Mouse (Mus musculus): ENCODE results near the gene Enoph1. TPM values are rescaled to one million over a fixed set of nuclear protein-coding genes. Genes with fewer than 3 reads are reported as not detected.

Gene Enoph1
- polyA plus RNA-seq, 1 experiment from 2014 or later: 27.9 TPM

DNA sequence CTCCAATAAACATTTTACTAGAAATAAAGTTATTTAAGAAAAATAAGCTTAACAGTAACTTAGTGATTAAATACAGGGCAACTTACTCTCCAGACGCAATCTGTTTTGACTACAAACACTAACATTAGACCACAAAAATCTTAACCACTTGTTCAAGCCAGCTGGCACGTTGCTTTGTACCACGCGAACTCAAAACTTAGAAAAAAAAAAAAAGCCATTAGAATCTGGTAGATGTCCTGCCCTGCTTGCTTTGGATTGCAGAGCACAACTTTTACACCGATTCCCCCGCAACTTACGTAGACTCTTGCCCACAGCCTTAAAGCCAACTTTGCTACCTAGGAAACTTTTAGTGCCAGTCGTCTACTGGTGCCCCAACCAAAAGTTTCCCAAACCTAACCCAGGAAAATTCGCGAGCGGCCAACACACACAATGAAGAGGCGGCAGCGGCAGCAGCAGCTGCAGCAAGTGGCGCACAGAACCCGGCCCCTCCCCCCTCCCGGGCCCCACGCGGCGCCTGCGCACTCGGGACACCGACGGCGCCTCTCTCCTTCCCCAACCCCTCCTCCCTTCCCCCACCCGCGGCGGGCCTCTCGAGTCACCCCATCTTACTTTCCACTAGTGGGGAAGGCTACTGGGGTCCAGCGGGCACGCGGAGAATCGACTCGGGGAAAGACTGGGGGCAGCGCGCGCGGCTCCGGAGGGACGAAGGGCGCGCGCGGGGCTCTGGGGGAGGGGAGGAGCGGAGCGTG, 1.6 kb upstream of the Enoph1 start:
- H3K9ac ChIP-seq (replicated peaks; ENCODE audit: low read depth): peak overlapping the region; percentile 87
- WGBS: 1% methylated on average over 39 of the region's 45 CpGs
- H3K36me3 ChIP-seq (ENCODE audit: insufficient read depth, low read length): peaks cover 14% of the 10 kb centered on the region; the same call in 1 of the 2 replicates
- 0 out of 2 replicates have a peak, but pooled peaks cover 10% of the 10 kb centered on the region for H3K4me1 ChIP-seq (ENCODE audit: insufficient read depth, low read depth, low read length)
- peak overlapping the region; percentile 69 for H3K4me2 ChIP-seq (replicated peaks; ENCODE audit: low read depth, low read length)
- H3K27me3 ChIP-seq (replicated peaks; ENCODE audit: insufficient read depth, low read length): no peaks in the 10 kb centered on the region
- no peaks in the 10 kb centered on the region for H3K9me3 ChIP-seq (ENCODE audit: low read length)
- DNase-seq (ENCODE audit: low spot score) (peak; percentile 87), ATAC-seq (peak; percentile 53)
- H3K27ac ChIP-seq (ENCODE audit: low read length): peak overlapping the region; percentile 91
- H3K4me3 ChIP-seq (ENCODE audit: low read depth, low read length): peak overlapping the region; percentile 99
- TF ChIP-seq EP300 (IDR thresholded peaks at IDR 0.05) (no peak), CTCF (IDR thresholded peaks at IDR 0.05) (no peak)

- ATAC-seq (peak; percentile 86), DNase-seq (ENCODE audit: low spot score) (peak; percentile 96)
- peak overlapping the region; percentile 91 for H3K27ac ChIP-seq (ENCODE audit: low read length)
- H3K4me1 ChIP-seq (ENCODE audit: insufficient read depth, low read depth, low read length): peaks cover 14% of the 10 kb centered on the region
- H3K4me3 ChIP-seq (ENCODE audit: low read depth, low read length): peak overlapping the region; percentile 99
- no peaks in the 10 kb centered on the region for H3K9me3 ChIP-seq (ENCODE audit: low read length)
- TF ChIP-seq CTCF (IDR thresholded peaks at IDR 0.05) (peak; percentile 93), EP300 (IDR thresholded peaks at IDR 0.05) (no peak)
- H3K27me3 ChIP-seq (replicated peaks; ENCODE audit: insufficient read depth, low read length): no peaks in the 10 kb centered on the region
- H3K4me2 ChIP-seq (replicated peaks; ENCODE audit: low read depth, low read length): peak overlapping the region; percentile 98
- WGBS: 0% methylated on average over 78 of the region's 113 CpGs
- H3K9ac ChIP-seq (replicated peaks; ENCODE audit: low read depth): peak overlapping the region; percentile 87
- peaks cover 9% of the 10 kb centered on the region; the same call in 1 of the 2 replicates for H3K36me3 ChIP-seq (ENCODE audit: insufficient read depth, low read length)
Observed at GRCm38 (mm10) chr5:100038714-100039601, 827 bp upstream of the Enoph1 start.

GRCm38 (mm10) chr5:100040281-100040784, 548 bp downstream of the Enoph1 start:
- no peaks in the 10 kb centered on the region for H3K9me3 ChIP-seq (ENCODE audit: low read length)
- H3K9ac ChIP-seq (replicated peaks; ENCODE audit: low read depth): peak overlapping the region; percentile 70
- ATAC-seq (no peak), DNase-seq (ENCODE audit: low spot score) (peak; percentile 75)
- peaks cover 15% of the 10 kb centered on the region for H3K4me1 ChIP-seq (ENCODE audit: insufficient read depth, low read depth, low read length)
- H3K4me3 ChIP-seq (ENCODE audit: low read depth, low read length): peak overlapping the region; percentile 99
- WGBS: 1% methylated on average over 19 of the region's 19 CpGs
- no peaks in the 10 kb centered on the region for H3K27me3 ChIP-seq (replicated peaks; ENCODE audit: insufficient read depth, low read length)
- H3K4me2 ChIP-seq (replicated peaks; ENCODE audit: low read depth, low read length): peak overlapping the region; percentile 98
- TF ChIP-seq EP300 (IDR thresholded peaks at IDR 0.05) (no peak), CTCF (IDR thresholded peaks at IDR 0.05) (no peak)
- peak overlapping the region; percentile 91 for H3K27ac ChIP-seq (ENCODE audit: low read length)
- H3K36me3 ChIP-seq (ENCODE audit: insufficient read depth, low read length): no peaks in the 10 kb centered on the region

- WGBS: 73% methylated on average over 4 of the region's 4 CpGs
- Histone ChIP-seq H3K36me3 (ENCODE audit: insufficient read depth, low read length) (no peaks in the 10 kb centered on the region), H3K4me1 (ENCODE audit: insufficient read depth, low read depth, low read length) (peaks cover 15% of the 10 kb centered on the region), H3K4me2 (replicated peaks; ENCODE audit: low read depth, low read length) (no peak overlapping the region), H3K27me3 (replicated peaks; ENCODE audit: insufficient read depth, low read length) (no peaks in the 10 kb centered on the region), H3K9me3 (ENCODE audit: low read length) (no peaks in the 10 kb centered on the region), H3K9ac (replicated peaks; ENCODE audit: low read depth) (no peak overlapping the region), H3K4me3 (ENCODE audit: low read depth, low read length) (no peak overlapping the region), H3K27ac (ENCODE audit: low read length) (no peak overlapping the region)
- DNase-seq (ENCODE audit: low spot score) (no peak), ATAC-seq (no peak)
- TF ChIP-seq CTCF (IDR thresholded peaks at IDR 0.05) (no peak), EP300 (IDR thresholded peaks at IDR 0.05) (no peak)
Observed at GRCm38 (mm10) chr5:100041272-100041671, 1.5 kb downstream of the Enoph1 start.

GRCm38 (mm10) chr5:100042467-100042866, 2.7 kb downstream of the Enoph1 start:
- 64% methylated on average over 8 of the region's 8 CpGs for WGBS
- Histone ChIP-seq H3K4me2 (replicated peaks; ENCODE audit: low read depth, low read length) (no peak overlapping the region), H3K9ac (replicated peaks; ENCODE audit: low read depth) (no peak overlapping the region), H3K9me3 (ENCODE audit: low read length) (no peaks in the 10 kb centered on the region), H3K4me1 (ENCODE audit: insufficient read depth, low read depth, low read length) (peaks cover 15% of the 10 kb centered on the region), H3K4me3 (ENCODE audit: low read depth, low read length) (no peak overlapping the region), H3K27ac (ENCODE audit: low read length) (no peak overlapping the region), H3K27me3 (replicated peaks; ENCODE audit: insufficient read depth, low read length) (no peaks in the 10 kb centered on the region), H3K36me3 (ENCODE audit: insufficient read depth, low read length) (no peaks in the 10 kb centered on the region)
- TF ChIP-seq CTCF (IDR thresholded peaks at IDR 0.05) (no peak), EP300 (IDR thresholded peaks at IDR 0.05) (0 out of 2 replicates have a peak, but pooled peaks have one; percentile 25)
- DNase-seq (ENCODE audit: low spot score) (peak; percentile 66), ATAC-seq (no peak)

GRCm38 (mm10) chr5:100043361-100043760, 3.6 kb downstream of the Enoph1 start:
- H3K4me1 ChIP-seq (ENCODE audit: insufficient read depth, low read depth, low read length): peaks cover 19% of the 10 kb centered on the region
- 0 out of 2 replicates have a peak, but pooled peaks have one; percentile 37 for TF ChIP-seq EP300 (IDR thresholded peaks at IDR 0.05)
- no peak; the same call in none of the 2 replicates for TF ChIP-seq CTCF (IDR thresholded peaks at IDR 0.05)
- DNase-seq (ENCODE audit: low spot score) (peak; percentile 84), ATAC-seq (no peak)
- no peak overlapping the region for H3K9ac ChIP-seq (replicated peaks; ENCODE audit: low read depth)
- no peaks in the 10 kb centered on the region for H3K27me3 ChIP-seq (replicated peaks; ENCODE audit: insufficient read depth, low read length)
- WGBS: 43% methylated on average over 5 of the region's 5 CpGs
- no peak overlapping the region for H3K4me2 ChIP-seq (replicated peaks; ENCODE audit: low read depth, low read length)
- no peak overlapping the region for H3K4me3 ChIP-seq (ENCODE audit: low read depth, low read length)
- H3K27ac ChIP-seq (ENCODE audit: low read length): no peak overlapping the region
- H3K36me3 ChIP-seq (ENCODE audit: insufficient read depth, low read length): no peaks in the 10 kb centered on the region
- no peaks in the 10 kb centered on the region for H3K9me3 ChIP-seq (ENCODE audit: low read length)
